Mouse (Mus musculus) lung, postnatal 0 days (tissue): ENCODE results near the gene Mtch2. TPM values are rescaled to one million over a fixed set of nuclear protein-coding genes. Genes with fewer than 3 reads are reported as not detected.
A peak's percentile ranks its signal among the peaks of the same experiment; 100 is the strongest.

Source experiments
- ATAC-seq: fragments of 200-750 bp; cut with Nextera tagmentation; 2 replicates; pipeline ENCODE4 v1.8.0; 2017; ENCODE audit warnings: moderate library complexity
- DNase-seq: peaks from one replicate; pipeline ENCODE4 v3.0.0-alpha.2; 2016; ENCODE audit warnings: low spot score
- H3K27ac ChIP-seq: fragments of 300-500 bp; sonication (generic); 2 replicates; pipeline ENCODE4 v1.5.1; 2014; ENCODE audit warnings: antibody characterized with exemption, mild to moderate bottlenecking, low read length, mixed read lengths
- H3K27me3 ChIP-seq: fragments of 300-500 bp; sonication (generic); replicated peaks from 2 replicates; pipeline ENCODE4 v1.6.1; 2014; ENCODE audit warnings: low read length, mixed read lengths; ENCODE audit not compliant: insufficient read depth
- H3K36me3 ChIP-seq: fragments of 300-500 bp; sonication (generic); 2 replicates; pipeline ENCODE4 v1.6.1; 2014; ENCODE audit warnings: low read length, mixed read lengths; ENCODE audit not compliant: insufficient read depth
- H3K4me1 ChIP-seq: fragments of 300-500 bp; sonication (generic); 2 replicates; pipeline ENCODE4 v1.6.1; 2014; ENCODE audit warnings: antibody characterized with exemption, low read depth, low read length, mixed read lengths; ENCODE audit not compliant: insufficient read depth
- H3K4me2 ChIP-seq: fragments of 300-500 bp; sonication (generic); replicated peaks from 2 replicates; pipeline ENCODE4 v1.6.1; 2014; ENCODE audit warnings: low read depth, mild to moderate bottlenecking, low read length, moderate library complexity, mixed read lengths
- H3K4me3 ChIP-seq: fragments of 300-500 bp; sonication (generic); 2 replicates; pipeline ENCODE4 v1.5.1; 2014; ENCODE audit warnings: low read depth, low read length
- H3K9ac ChIP-seq: fragments of 300-500 bp; sonication (generic); replicated peaks from 2 replicates; pipeline ENCODE4 v1.6.1; 2014; ENCODE audit warnings: low read depth, mild to moderate bottlenecking
- H3K9me3 ChIP-seq: fragments of 300-500 bp; sonication (generic); 2 replicates; pipeline ENCODE4 v1.6.1; 2016; ENCODE audit warnings: low read length, mixed read lengths
- CTCF ChIP-seq: IDR thresholded peaks from 2 replicates; pipeline ENCODE4 v1.5.1; 2016; ENCODE audit warnings: antibody characterized with exemption, mild to moderate bottlenecking
- EP300 ChIP-seq: IDR thresholded peaks from 2 replicates; pipeline ENCODE4 v1.6.1; 2016; ENCODE audit warnings: antibody characterized with exemption, mild to moderate bottlenecking, control low read depth
- WGBS: fragments of 180-500 bp; shearing (Covaris S2); extraction: QIAGEN DNeasy Blood & Tissue Kit; methylation state at CpG from one replicate; pipeline ENCODE4 v1.1.7; 2014; 5-methylcytosine and 5-hydroxymethylcytosine counted together
- polyA plus RNA-seq: library from polyadenylated mRNA; unstranded; fragments of >200 nt; fragmentation: Nextera tagmentation; extraction: Ambion mirVana; gene quantifications from 2 replicates; pipeline ENCODE4 v1.2.1, GENCODE M21; 2015

Mtch2 gene
- polyA plus RNA-seq, 1 experiment from 2014 or later, result 200 TPM

- no peaks in the 10 kb centered on the region for H3K9me3 ChIP-seq
- peak overlapping the region; percentile 75 for H3K4me2 ChIP-seq
- peak overlapping the region; percentile 85 for H3K4me3 ChIP-seq
- 51% methylated on average over 5 of the region's 5 CpGs for WGBS
- H3K9ac ChIP-seq, result no peak overlapping the region
- no peak overlapping the region for H3K27ac ChIP-seq
- ATAC-seq, result no peak
- H3K36me3 ChIP-seq, result peaks cover 11% of the 10 kb centered on the region
- no peaks in the 10 kb centered on the region; the same call in 1 of the 2 replicates for H3K4me1 ChIP-seq
- TF ChIP-seq CTCF (no peak), EP300 (no peak)
- DNase-seq, result peak; percentile 64
- no peaks in the 10 kb centered on the region for H3K27me3 ChIP-seq
Observed at GRCm38 (mm10) chr2:90848331-90848730, 1.4 kb downstream of the Mtch2 start.

GRCm38 (mm10) chr2:90850401-90850800 is 3.4 kb downstream of the Mtch2 start:
- Histone ChIP-seq H3K36me3 (peaks cover 14% of the 10 kb centered on the region), H3K9me3 (no peaks in the 10 kb centered on the region), H3K4me2 (no peak overlapping the region), H3K27me3 (no peaks in the 10 kb centered on the region), H3K4me1 (no peaks in the 10 kb centered on the region; the same call in 1 of the 2 replicates), H3K27ac (no peak overlapping the region), H3K4me3 (no peak overlapping the region), H3K9ac (no peak overlapping the region)
- WGBS, result 74% methylated on average over 1 of the region's 1 CpGs
- no peak for DNase-seq
- no peak for TF ChIP-seq CTCF
- no peak for TF ChIP-seq EP300
- ATAC-seq, result no peak

GRCm38 (mm10) chr2:90861486-90861885 is 14.5 kb downstream of the Mtch2 start:
- WGBS, result 95% methylated on average over 2 of the region's 2 CpGs
- Histone ChIP-seq H3K4me3 (no peak overlapping the region), H3K27me3 (no peaks in the 10 kb centered on the region), H3K4me2 (no peak overlapping the region), H3K27ac (no peak overlapping the region), H3K9ac (no peak overlapping the region), H3K9me3 (no peaks in the 10 kb centered on the region), H3K36me3 (peaks cover 50% of the 10 kb centered on the region), H3K4me1 (no peaks in the 10 kb centered on the region)
- DNase-seq (no peak), ATAC-seq (no peak)
- no peak for TF ChIP-seq CTCF
- TF ChIP-seq EP300, result no peak

- Histone ChIP-seq H3K27me3 (no peaks in the 10 kb centered on the region), H3K9me3 (no peaks in the 10 kb centered on the region), H3K36me3 (peaks cover 47% of the 10 kb centered on the region; the same call in 1 of the 2 replicates), H3K4me3 (no peak overlapping the region), H3K9ac (no peak overlapping the region), H3K27ac (no peak overlapping the region), H3K4me2 (no peak overlapping the region), H3K4me1 (no peaks in the 10 kb centered on the region)
- no peak for ATAC-seq
- DNase-seq, result no peak
- TF ChIP-seq CTCF (no peak), EP300 (no peak)
Observed at GRCm38 (mm10) chr2:90864184-90864583, 17.2 kb downstream of the Mtch2 start.

- Histone ChIP-seq H3K9me3 (no peaks in the 10 kb centered on the region), H3K4me3 (no peak overlapping the region), H3K27ac (no peak overlapping the region), H3K36me3 (peaks cover 26% of the 10 kb centered on the region; the same call in 1 of the 2 replicates), H3K4me2 (no peak overlapping the region), H3K27me3 (no peaks in the 10 kb centered on the region), H3K9ac (no peak overlapping the region), H3K4me1 (no peaks in the 10 kb centered on the region)
- WGBS, result 15% methylated on average over 3 of the region's 3 CpGs
- ATAC-seq, result peak; percentile 71
- peak; percentile 88 for DNase-seq
- peak; percentile 94 for TF ChIP-seq CTCF
- TF ChIP-seq EP300, result no peak
Observed at GRCm38 (mm10) chr2:90866524-90866923, 19.6 kb downstream of the Mtch2 start.

- Histone ChIP-seq H3K4me1 (no peaks in the 10 kb centered on the region), H3K27me3 (no peaks in the 10 kb centered on the region), H3K4me3 (no peak overlapping the region), H3K9me3 (no peaks in the 10 kb centered on the region), H3K36me3 (peaks cover 7% of the 10 kb centered on the region; the same call in 1 of the 2 replicates), H3K27ac (peak overlapping the region; percentile 66), H3K4me2 (no peak overlapping the region), H3K9ac (no peak overlapping the region)
- ATAC-seq (peak; percentile 69), DNase-seq (peak; percentile 88)
- TF ChIP-seq EP300 (peak; percentile 28; the same call in 1 of the 2 replicates), CTCF (no peak)
- WGBS, result 16% methylated on average over 4 of the region's 4 CpGs
Observed at GRCm38 (mm10) chr2:90870136-90870601, 23.2 kb downstream of the Mtch2 start.
